Mouse (Mus musculus) erythroblast, adult 5-6 weeks (primary cell): ENCODE data around the gene Gm5148. TPM values are rescaled to one million over a fixed set of nuclear protein-coding genes. Genes with fewer than 3 reads are reported as not detected.

ENCODE experiments used
- ATAC-seq: replicated peaks from 2 replicates; pipeline ENCODE4 v1.8.0; 2016; ENCODE audit warnings: moderate number of reproducible peaks, mild to moderate bottlenecking, moderate TSS enrichment, inconsistent platforms; ENCODE audit not compliant: poor library complexity, low FRiP score, severe bottlenecking
- total RNA-seq, 2 experiments: library from RNA; stranded (forward) in 1 of 2; stranded (reverse) in 1 of 2; fragments of 150-400 nt in 1 of 2; fragments of 200-764, 138-1000 nt in 1 of 2; gene quantifications; 2 replicates each; pipeline versions ENCODE4 v1.2.3 to v1.2.4; 2015 to 2017; ENCODE audit warnings: low replicate concordance in 2 of 2

Gene Gm5148
- total RNA-seq, 2 experiments from 2014 or later, result 3.0 TPM; not detected in 1

GRCm38 (mm10) chr3:37739996-37740395 lies 15.7 kb upstream of the Gm5148 start:
- no peak for ATAC-seq

DNA sequence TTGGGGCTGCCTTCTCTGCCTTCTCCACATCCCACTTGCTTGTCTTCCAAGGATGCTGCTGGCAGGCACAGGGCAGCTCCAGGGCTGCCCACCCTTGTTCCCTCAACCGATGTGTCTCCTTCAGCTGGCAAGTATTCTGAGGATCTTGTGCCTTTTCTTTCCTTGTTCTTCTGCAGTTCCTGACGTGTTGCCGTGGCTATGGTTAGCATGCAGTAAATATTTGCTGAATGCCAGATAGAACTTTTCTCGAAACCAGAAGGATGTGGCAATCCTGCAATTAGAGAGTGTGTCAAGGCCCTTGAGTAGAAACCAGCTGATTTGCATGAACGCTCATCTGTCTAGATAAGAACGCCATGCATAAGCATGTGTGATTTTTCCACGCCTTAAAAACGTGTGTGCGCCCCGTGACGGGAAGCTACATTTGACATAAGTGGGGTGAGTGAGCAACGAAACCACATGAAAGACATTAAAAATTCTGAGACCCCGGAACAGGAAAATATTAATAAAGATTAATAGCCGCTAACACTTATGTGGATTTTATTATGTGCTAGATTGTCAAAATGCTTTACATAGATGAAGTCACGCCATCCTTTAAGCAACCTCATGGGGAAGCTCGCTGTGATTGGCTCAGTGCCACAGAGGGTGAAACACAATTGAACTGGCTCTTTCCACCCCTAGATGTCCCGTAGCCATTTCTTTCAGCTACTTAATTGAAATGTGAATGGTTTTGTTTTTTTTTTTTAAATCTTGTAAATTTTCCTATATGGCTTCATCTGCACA lies 14.1 kb upstream of the Gm5148 start:
- no peak for ATAC-seq

DNA sequence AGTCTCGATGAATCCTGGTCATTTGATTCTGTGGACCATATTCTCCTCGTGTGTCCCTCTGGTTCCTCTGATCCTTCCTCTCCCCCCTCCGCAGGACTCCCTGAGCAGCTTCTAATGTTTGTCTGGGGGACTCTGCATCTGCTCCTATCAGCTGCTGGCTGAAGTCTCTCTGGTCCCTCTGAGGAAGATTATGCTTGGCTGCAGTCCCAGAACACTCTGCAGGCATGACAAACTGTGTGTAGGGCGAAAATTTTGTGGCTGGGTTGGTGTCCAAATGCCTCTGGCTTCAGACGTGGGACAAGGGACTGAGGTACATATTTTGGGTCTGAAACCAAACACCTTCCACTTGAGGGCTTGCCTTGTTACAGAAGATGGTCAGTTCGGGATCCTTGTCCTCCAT lies 13.1 kb upstream of the Gm5148 start:
- ATAC-seq, result no peak

DNA sequence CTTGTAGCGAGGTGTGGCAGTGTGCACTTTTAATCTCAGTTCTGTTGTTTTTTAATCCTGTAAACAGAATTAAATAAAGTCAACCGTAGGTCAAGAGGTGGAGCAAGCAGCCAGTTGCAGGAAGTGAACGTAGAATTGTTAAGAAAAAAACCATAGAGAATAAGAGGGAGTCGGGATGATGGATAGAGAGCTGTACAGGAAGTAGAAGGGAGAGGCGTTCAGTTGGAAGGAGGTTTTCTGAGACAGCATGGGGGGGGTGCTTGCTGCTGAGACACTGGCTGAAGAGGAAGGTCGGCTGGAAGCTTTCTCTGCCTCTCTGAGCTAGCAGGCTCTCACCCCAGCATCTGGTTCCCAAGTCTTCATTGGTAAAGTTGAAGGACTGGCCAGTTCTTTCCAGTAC lies 10.9 kb upstream of the Gm5148 start:
- ATAC-seq, result no peak

DNA sequence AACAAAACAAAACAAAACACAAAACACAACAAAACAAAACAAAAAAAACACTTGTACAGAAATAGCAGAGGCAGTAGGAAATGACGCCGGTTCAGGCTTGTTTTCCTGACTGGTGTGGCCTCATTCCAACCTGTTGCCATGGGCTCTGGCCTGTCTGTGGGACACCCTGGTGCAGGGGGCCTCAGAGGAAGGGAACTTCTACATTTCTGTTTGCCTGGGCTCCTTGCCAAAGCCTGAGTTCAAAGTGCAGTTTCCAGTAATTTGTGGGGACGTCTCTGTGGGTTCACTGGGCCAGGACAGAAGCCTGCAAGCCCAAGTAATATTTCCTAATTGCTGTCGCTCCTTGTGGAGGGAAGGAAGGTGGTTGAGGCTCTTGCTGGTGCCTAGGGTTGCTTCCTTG lies 4.9 kb upstream of the Gm5148 start:
- no peak for ATAC-seq

- ATAC-seq, result no peak
These were observed 4.1 kb upstream of the Gm5148 start for GRCm38 (mm10) chr3:37728112-37729100.

DNA sequence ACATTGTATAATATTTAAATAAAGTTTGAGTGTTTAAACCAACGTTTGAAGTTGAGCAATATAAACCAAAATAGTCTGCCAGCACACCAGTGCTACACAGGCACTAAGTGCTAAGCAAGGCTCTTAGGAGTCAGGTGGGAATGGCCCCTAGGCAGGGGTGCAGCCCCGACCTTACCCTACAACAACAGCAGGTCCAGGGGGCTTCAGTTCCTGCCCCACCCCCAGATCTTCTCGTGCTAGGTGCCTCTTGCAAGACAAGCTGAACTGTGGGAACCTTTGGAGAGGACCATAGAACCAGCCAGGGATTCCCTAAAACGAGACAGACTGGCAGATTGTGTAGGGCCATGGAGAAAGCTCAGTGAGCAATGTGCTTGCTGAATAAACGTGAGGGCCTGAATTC lies 3.1 kb upstream of the Gm5148 start:
- ATAC-seq, result no peak

DNA sequence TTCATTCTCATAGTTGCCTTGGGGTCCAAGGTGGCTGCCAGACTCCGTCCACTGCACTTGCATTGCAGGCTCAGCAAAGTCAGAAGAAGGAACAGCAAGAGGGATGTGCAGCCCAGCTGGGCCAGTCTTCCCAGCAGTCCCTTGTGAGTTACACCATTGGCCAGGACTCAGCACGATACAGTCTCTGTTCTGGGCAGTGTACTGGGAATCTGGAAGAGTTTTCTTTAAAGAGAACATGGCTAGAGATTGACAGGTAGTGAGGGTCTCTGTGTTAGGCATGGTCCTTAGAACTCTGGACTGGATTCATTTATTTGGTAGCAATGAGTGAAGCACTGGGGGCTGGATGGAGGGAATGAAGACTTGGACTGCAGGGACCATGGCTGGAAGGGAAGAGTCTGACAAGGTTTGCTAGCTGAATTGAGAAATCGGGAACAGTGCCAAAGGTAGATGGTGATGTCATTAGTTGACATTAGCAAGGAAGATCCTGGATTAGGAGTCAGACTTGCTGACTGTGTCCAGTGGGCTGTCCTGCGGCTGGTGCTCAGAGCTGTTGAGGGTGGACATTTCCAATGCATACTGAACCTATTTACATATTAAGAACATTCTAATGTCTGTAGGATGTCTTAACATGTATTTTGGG lies 2.3 kb upstream of the Gm5148 start:
- no peak for ATAC-seq

DNA sequence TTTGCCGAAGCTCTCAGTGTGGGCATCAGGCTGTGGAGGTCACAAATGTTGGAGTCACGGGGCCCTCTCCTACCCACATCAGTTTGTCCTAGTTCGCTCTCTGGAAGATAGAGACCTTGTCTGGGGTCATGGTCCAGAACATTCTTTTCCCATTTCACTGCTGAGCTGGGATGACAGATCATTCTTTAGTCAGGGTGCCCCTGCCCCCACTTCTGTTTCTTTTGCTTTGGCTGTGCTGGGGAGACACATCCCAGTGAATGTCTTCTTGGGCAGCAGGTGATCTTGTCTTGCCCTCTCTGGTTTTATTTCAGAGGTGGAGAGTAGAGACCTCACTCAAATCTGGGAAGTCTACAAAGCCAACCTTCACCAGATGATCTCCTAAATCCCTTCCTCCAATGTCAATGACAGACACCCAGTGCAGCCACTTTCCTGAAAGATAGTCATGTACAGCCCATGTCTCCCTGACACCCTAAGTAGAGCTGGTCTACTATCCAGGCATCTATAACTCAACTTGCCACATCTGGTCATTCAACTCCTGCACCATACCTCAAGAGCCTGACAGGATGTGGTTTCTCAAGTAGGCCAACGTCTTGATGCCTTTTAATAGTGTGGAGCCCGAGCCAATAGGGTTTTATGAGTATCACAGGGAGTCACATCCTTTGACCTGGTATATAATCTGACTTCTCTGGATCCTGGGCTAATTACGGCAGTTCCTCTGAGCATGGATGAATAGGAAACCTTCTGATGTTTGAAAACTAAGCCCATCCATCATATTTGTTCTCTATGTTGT lies 851 bp upstream of the Gm5148 start:
- ATAC-seq, result no peak

- no peak for ATAC-seq
These were observed 574 bp downstream of the Gm5148 start for GRCm38 (mm10) chr3:37723662-37724170.

- ATAC-seq, result no peak
These were observed 1.2 kb downstream of the Gm5148 start for GRCm38 (mm10) chr3:37723061-37723521.

DNA sequence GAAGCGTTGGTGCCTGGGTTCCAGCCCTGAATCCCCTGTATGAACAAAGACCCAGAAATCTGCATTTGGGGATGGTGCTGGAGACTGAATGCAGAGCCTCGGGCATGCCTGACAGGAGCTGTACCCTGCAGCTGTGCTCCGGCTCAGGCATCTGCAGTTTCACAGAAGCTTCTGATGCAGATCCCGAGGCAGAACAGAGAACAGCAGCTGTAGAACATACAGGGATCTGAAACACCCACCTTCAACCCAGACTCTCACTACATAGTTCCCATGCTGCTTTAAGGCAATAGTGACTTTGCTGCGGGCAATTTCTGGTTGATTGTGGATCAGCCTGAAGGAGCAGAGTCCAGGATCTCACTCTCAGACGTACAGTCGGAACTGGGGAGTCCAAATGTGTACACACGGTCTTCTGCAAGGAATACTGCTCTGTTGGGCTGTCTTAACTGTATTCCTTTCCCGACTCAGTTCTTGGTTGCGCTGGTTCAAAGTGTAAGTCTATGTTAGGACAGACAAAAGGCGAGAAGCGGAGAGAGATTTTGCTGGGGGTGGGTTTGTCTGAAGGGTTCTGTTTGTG lies 1.7 kb downstream of the Gm5148 start:
- no peak for ATAC-seq

- no peak for ATAC-seq
These were observed 7.3 kb downstream of the Gm5148 start for GRCm38 (mm10) chr3:37716992-37717391.

DNA sequence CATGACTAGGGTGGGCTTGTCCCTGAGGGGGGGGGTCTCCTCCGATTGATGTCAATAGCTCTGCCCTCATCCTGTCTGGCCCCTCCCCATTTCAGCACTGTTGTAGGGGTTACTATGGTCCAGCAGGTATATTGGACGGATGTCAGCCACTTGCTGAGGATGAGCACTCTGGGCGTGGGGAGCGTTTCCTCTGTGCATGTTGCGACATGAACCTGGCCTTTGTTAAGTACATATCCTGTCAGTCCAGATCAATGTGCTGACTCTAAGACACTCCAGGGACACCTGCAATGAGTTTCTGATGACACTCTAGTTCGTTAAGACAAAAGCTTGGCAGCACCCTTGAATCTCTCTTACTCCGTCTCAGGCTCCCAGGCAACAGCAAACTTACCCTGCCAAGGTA lies 8.6 kb downstream of the Gm5148 start:
- no peak for ATAC-seq

DNA sequence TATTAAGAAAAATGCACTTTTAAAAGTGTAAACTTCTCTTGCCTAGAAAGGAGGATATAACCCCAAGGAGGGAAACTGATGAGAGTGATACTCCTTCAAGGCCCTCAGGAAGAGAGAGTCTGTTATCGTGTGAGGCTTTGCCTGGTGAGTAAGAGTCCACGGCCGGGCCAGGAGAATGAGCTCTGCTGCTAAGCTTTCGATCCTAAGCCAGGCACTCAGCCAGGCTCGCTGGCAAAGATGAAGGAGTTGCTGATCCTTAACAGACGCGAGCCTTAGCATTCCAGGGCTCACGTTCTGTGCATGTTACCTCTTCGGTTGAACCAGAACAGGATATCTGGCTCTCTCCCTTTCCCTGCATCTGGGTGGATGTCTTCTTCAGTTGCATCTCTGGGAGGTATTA lies 11.8 kb downstream of the Gm5148 start:
- ATAC-seq, result no peak

- no peak for ATAC-seq
These were observed 12.7 kb downstream of the Gm5148 start for GRCm38 (mm10) chr3:37711639-37712038.

GRCm38 (mm10) chr3:37707801-37708200 lies 16.5 kb downstream of the Gm5148 start:
- no peak for ATAC-seq

DNA sequence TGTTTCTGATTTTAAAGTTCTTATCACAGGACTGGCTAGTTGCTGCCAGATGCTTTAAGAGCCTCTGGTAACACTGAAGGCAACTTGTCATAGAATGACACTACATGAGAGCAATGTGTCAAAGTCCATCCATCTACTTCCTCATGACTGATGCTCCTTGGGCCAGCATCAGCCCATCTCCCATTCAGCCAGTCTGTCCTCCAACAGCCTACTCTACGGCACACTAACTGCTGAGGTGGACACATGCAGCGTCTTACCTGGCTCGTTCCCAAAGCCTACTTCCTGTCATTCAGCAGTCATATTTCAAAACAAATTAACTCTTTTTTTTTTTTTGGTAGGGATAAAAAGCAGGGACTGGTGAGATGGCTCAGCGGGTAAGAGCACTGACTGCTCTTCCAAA lies 17.9 kb downstream of the Gm5148 start:
- no peak for ATAC-seq

DNA sequence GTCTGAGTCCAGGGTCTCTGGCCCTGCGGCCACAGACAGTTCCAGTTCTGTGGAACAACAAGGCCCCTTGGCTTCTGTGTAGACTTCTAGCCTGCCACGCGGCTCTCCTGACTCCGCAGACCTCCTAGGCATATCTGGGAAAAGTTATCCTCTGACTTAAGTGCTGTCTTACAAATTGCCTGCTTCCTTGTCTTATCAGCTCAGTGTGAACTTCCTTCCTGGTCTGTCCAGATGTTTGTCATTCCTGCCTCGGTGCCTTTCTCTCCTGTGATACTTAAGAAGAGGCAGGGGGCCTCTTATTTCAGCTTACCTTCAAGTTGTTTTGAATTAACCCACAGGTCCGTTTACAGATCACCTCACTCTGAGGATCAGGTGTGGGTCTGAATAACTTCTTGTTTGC lies 18.9 kb downstream of the Gm5148 start:
- ATAC-seq, result no peak
